9 mouse cellular contexts compared by ENCODE assay signal in genomic region chr5:41887738-41888137, GRCm38 (mm10). TPM values are rescaled to one million over a fixed set of nuclear protein-coding genes. Genes with fewer than 3 reads are reported as not detected.
A peak's percentile ranks its signal among the peaks of the same experiment; 100 is the strongest.
DNase-seq lines count a peak whose midpoint lies in the region; ATAC-seq and TF ChIP-seq lines count a peak whose summit lies in the region.
"Had no signal": no experiment of that assay in that cellular context is flagged by ENCODE, and none has a peak within 500 bp of the region (broad histone marks: within the 10 kb centered on the region; RNA-seq: fewer than 3 reads in every experiment).

No protein-coding gene starts in this region.

- intact Hi-C loops in left cerebral cortex, postnatal 36 days (cut with DNase I) = loop anchor here (10.0 kb wide), 3 partner anchors 1347 to 1747 kb away; partner anchors contain the start of gene Cpeb2

- peak; percentile 35 to 38 for DNase-seq in urinary bladder, adult 18-20 months (ENCODE audit: low spot score in 2 of 2)
- no peak for DNase-seq in urinary bladder, postnatal 10 days (ENCODE audit: low spot score)
- DNase-seq in c-Kit-positive CD71-positive TER-119-negative erythroid progenitor cells, embryonic 14.5 days (ENCODE audit: low read depth) = peak; percentile 14
- DNase-seq in hindbrain, postnatal 0 days (ENCODE audit: low spot score) = peak; percentile 85
- peak; percentile 42 to 78 for DNase-seq in left cerebral cortex, postnatal 36 days (ENCODE audit: low spot score in 2 of 2)
- peak; percentile 65 for DNase-seq in ovary, postnatal 14 days (ENCODE audit: low spot score)
- peak; percentile 39 to 47 for DNase-seq in thymus, postnatal 36 days

- peaks cover 7% of the 10 kb centered on the region; the same call in 1 of the 2 replicates for H3K27me3 ChIP-seq in forebrain, embryonic 13.5 days
- H3K27me3 ChIP-seq in hindbrain, postnatal 0 days (ENCODE audit: insufficient read depth, low read length) = no peaks in the 10 kb centered on the region

- no peaks in the 10 kb centered on the region for H3K36me3 ChIP-seq in forebrain, embryonic 13.5 days (ENCODE audit: poor library complexity, severe bottlenecking)
- H3K36me3 ChIP-seq in hindbrain, postnatal 0 days (ENCODE audit: insufficient read depth, low read length) = no peaks in the 10 kb centered on the region
- H3K36me3 ChIP-seq: heart, embryonic 13.5 days had no signal

- no peaks in the 10 kb centered on the region for H3K9me3 ChIP-seq in forebrain, embryonic 13.5 days (replicated peaks)
- H3K9me3 ChIP-seq in hindbrain, postnatal 0 days (ENCODE audit: low read length) = no peaks in the 10 kb centered on the region
- H3K9me3 ChIP-seq: heart, embryonic 13.5 days had no signal

- 0 out of 2 replicates have a peak, but pooled peaks cover 4% of the 10 kb centered on the region for H3K4me1 ChIP-seq in forebrain, embryonic 13.5 days
- peaks cover 6% of the 10 kb centered on the region; the same call in 1 of the 2 replicates for H3K4me1 ChIP-seq in hindbrain, postnatal 0 days (ENCODE audit: insufficient read depth, low read length)
- H3K4me1 ChIP-seq: heart, embryonic 13.5 days had no signal

- H3K9ac ChIP-seq in forebrain, embryonic 13.5 days = no peak overlapping the region
- H3K9ac ChIP-seq in hindbrain, postnatal 0 days (replicated peaks; ENCODE audit: low read length) = no peak overlapping the region
- H3K9ac ChIP-seq: heart, embryonic 13.5 days had no signal

- H3K27ac ChIP-seq in forebrain, embryonic 13.5 days = no peak overlapping the region
- no peak overlapping the region for H3K27ac ChIP-seq in hindbrain, postnatal 0 days
- H3K27ac ChIP-seq: heart, embryonic 13.5 days had no signal

- H3K4me2 ChIP-seq in forebrain, embryonic 13.5 days = no peak overlapping the region
- no peak overlapping the region for H3K4me2 ChIP-seq in hindbrain, postnatal 0 days (ENCODE audit: low read depth, low read length)
- H3K4me2 ChIP-seq: heart, embryonic 13.5 days had no signal

- 13% methylated on average over 4 of the region's 4 CpGs for WGBS in forebrain, embryonic 13.5 days
- WGBS in hindbrain, postnatal 0 days = 13% methylated on average over 4 of the region's 4 CpGs

- peak; percentile 46; the same call in 1 of the 2 replicates for ATAC-seq in forebrain, embryonic 13.5 days
- ATAC-seq in hindbrain, postnatal 0 days = no peak

- TF ChIP-seq CTCF in hindbrain, postnatal 0 days (IDR thresholded peaks at IDR 0.05; ENCODE audit: low read depth) = peak; percentile 87

- no peak overlapping the region for H3K4me3 ChIP-seq in forebrain, embryonic 13.5 days
- H3K4me3 ChIP-seq in hindbrain, postnatal 0 days (ENCODE audit: low read length) = no peak overlapping the region
- H3K4me3 ChIP-seq: heart, embryonic 13.5 days had no signal

RNA-seq across cellular contexts. Expression of gene Bod1l, which starts 43.6 kb away (rescaled TPM):
- 28.9 and 29.6 TPM in 2 replicates for polyA plus RNA-seq in forebrain, embryonic 13.5 days (2015; fragmentation: Nextera tagmentation; extraction: Ambion mirVana)
- 14.0 and 14.7 TPM in 2 replicates for total RNA-seq in hindbrain, postnatal 0 days (2014; rRNA removed)
- 29.4 and 29.5 TPM in 2 replicates for polyA plus RNA-seq in hindbrain, postnatal 0 days (2015; fragmentation: Nextera tagmentation; extraction: Ambion mirVana)
- total RNA-seq in left cerebral cortex, postnatal 36 days (2021) = 10 to 100 TPM; 33.5 to 43.0 TPM
